Mouse (Mus musculus): Measurements from ENCODE around the gene Pde4b. TPM values are rescaled to one million over a fixed set of nuclear protein-coding genes. Genes with fewer than 3 reads are reported as not detected.

The Pde4b gene
- polyA plus RNA-seq, 1 experiment from 2014 or later: 23.8 TPM

DNA sequence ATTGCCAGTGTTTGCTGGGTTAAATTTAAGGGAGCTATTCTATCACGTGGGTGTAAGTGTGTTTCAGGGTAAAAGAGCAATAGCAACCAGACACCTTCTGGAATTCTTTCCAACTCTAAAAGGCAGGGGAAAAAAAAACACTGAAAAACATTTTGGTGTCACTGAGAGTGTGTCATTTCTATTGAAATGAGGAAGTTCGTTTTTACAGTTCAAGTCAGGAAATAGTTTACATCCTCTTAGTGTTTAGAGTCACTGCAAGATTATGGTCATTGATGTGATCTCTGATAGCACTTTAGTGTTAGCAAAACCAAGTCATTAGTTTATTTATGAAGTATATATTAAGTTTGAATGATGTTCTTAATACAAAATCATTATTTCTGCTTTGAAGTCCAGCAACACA, 559.7 kb downstream of the Pde4b start:
- H3K4me1 ChIP-seq (replicated peaks): no peaks in the 10 kb centered on the region
- no peak for ATAC-seq
- no peaks in the 10 kb centered on the region for H3K27me3 ChIP-seq
- 79% methylated on average over 2 of the region's 2 CpGs for WGBS
- no peaks in the 10 kb centered on the region for H3K9me3 ChIP-seq
- H3K9ac ChIP-seq (replicated peaks): no peak overlapping the region
- H3K36me3 ChIP-seq: no peaks in the 10 kb centered on the region
- no peak overlapping the region for H3K27ac ChIP-seq
- no peak overlapping the region for H3K4me2 ChIP-seq (replicated peaks)
- H3K4me3 ChIP-seq (replicated peaks): no peak overlapping the region

- no peaks in the 10 kb centered on the region for H3K36me3 ChIP-seq
- H3K4me1 ChIP-seq (replicated peaks): no peaks in the 10 kb centered on the region
- no peak overlapping the region for H3K9ac ChIP-seq (replicated peaks)
- H3K4me2 ChIP-seq (replicated peaks): no peak overlapping the region
- no peaks in the 10 kb centered on the region for H3K9me3 ChIP-seq
- H3K4me3 ChIP-seq (replicated peaks): no peak overlapping the region
- no peaks in the 10 kb centered on the region for H3K27me3 ChIP-seq
- H3K27ac ChIP-seq: no peak overlapping the region
- no peak for ATAC-seq
- 88% methylated on average over 7 of the region's 7 CpGs for WGBS
These were observed 568.0 kb downstream of the Pde4b start for GRCm38 (mm10) chr4:102655331-102655730.

DNA sequence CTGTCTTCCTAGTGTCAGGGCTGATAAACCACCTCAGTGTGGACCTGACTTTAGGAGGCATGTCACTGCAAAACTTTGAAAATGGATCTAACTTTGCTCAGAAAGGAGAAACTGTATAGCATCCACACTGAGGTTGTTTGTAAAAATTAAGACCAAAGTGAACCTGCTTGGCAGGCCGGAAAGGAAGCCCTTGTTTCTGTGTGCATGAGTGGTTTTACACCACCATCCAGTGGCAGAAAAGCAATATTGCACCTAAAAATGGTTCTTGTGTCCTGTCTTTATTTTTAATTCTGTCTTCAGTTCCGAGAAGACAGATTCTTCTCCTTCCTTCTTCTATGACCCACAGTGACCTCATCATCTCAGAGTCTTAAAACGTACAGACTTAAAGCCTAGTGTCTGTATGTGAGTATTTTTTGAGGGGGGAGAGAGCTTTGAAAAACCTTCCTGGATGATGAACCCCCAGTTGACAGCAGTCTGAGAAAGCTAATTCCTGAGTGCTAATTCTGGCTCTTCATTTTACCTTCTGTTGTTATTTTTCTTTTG, 569.2 kb downstream of the Pde4b start:
- Histone ChIP-seq H3K27me3 (no peaks in the 10 kb centered on the region), H3K4me2 (replicated peaks) (no peak overlapping the region), H3K4me3 (replicated peaks) (no peak overlapping the region), H3K27ac (no peak overlapping the region), H3K4me1 (replicated peaks) (no peaks in the 10 kb centered on the region), H3K36me3 (no peaks in the 10 kb centered on the region), H3K9me3 (no peaks in the 10 kb centered on the region), H3K9ac (replicated peaks) (no peak overlapping the region)
- WGBS: 17% methylated on average over 3 of the region's 3 CpGs
- ATAC-seq: peak; percentile 56; the same call in 1 of the 2 replicates

Other genes with a start within 250 kb of the Pde4b start
- gene B020004J07Rik, start 243.5 kb upstream of the Pde4b start, polyA plus RNA-seq (2015; fragmentation: Nextera tagmentation; extraction: Ambion mirVana): not detected in 2 replicates
- not detected in 2 replicates for gene C130073F10Rik, start 193.8 kb upstream of the Pde4b start, polyA plus RNA-seq (2015; fragmentation: Nextera tagmentation; extraction: Ambion mirVana)
- gene Gm12800, start 178.4 kb upstream of the Pde4b start, polyA plus RNA-seq (2015; fragmentation: Nextera tagmentation; extraction: Ambion mirVana): not detected in 2 replicates
- not detected in 2 replicates for gene Gm12794, start 147.1 kb upstream of the Pde4b start, polyA plus RNA-seq (2015; fragmentation: Nextera tagmentation; extraction: Ambion mirVana)
- gene Gm12790, start 106.5 kb upstream of the Pde4b start, polyA plus RNA-seq (2015; fragmentation: Nextera tagmentation; extraction: Ambion mirVana): not detected in 2 replicates
- not detected in 2 replicates for gene Gm12789, start 100.9 kb upstream of the Pde4b start, polyA plus RNA-seq (2015; fragmentation: Nextera tagmentation; extraction: Ambion mirVana)

Measured in midbrain, embryonic 13.5 days (tissue).